Mouse (Mus musculus): Measurements from ENCODE around the gene Dock7. TPM values are rescaled to one million over a fixed set of nuclear protein-coding genes. Genes with fewer than 3 reads are reported as not detected.
"Not testable (repeated sequence)": the region's sequence is repeated elsewhere in the genome, so short reads cannot be mapped to it uniquely, and the experiment has no call there.

The Dock7 gene
- polyA plus RNA-seq, 1 experiment from 2014 or later, result 38.9 TPM

GRCm38 (mm10) chr4:99022221-99022620 is 98.5 kb downstream of the Dock7 start:
- H3K9ac ChIP-seq (ENCODE audit: low read depth, low read length), result no peak overlapping the region
- no peaks in the 10 kb centered on the region for H3K36me3 ChIP-seq (ENCODE audit: insufficient read depth, low read length)
- no peak overlapping the region for H3K27ac ChIP-seq
- WGBS, result 93% methylated on average over 8 of the region's 8 CpGs
- H3K27me3 ChIP-seq (ENCODE audit: insufficient read depth, low read length), result no peaks in the 10 kb centered on the region
- DNase-seq (ENCODE audit: low spot score) (no peak), ATAC-seq (replicated peaks; ENCODE audit: low FRiP score, low read depth) (no peak)
- no peaks in the 10 kb centered on the region for H3K9me3 ChIP-seq (replicated peaks; ENCODE audit: low read length)
- TF ChIP-seq CTCF (IDR thresholded peaks at IDR 0.05; ENCODE audit: low read depth), result no peak
- no peaks in the 10 kb centered on the region for H3K4me1 ChIP-seq (replicated peaks; ENCODE audit: insufficient read depth, low read length)
- H3K4me3 ChIP-seq (replicated peaks; ENCODE audit: low read depth, low read length), result no peak overlapping the region
- no peak overlapping the region for H3K4me2 ChIP-seq (ENCODE audit: low read length)

GRCm38 (mm10) chr4:99011039-99011438 is 109.7 kb downstream of the Dock7 start:
- ATAC-seq (replicated peaks; ENCODE audit: low FRiP score, low read depth) (no peak), DNase-seq (ENCODE audit: low spot score) (no peak)
- no peak overlapping the region for H3K9ac ChIP-seq (ENCODE audit: low read depth, low read length)
- peaks cover 23% of the 10 kb centered on the region; the same call in 1 of the 2 replicates for H3K36me3 ChIP-seq (ENCODE audit: insufficient read depth, low read length)
- H3K4me1 ChIP-seq (replicated peaks; ENCODE audit: insufficient read depth, low read length), result no peaks in the 10 kb centered on the region
- H3K4me2 ChIP-seq (ENCODE audit: low read length), result no peak overlapping the region
- WGBS, result 81% methylated on average over 4 of the region's 4 CpGs
- H3K9me3 ChIP-seq (replicated peaks; ENCODE audit: low read length), result no peaks in the 10 kb centered on the region
- H3K27ac ChIP-seq, result no peak overlapping the region
- TF ChIP-seq CTCF (IDR thresholded peaks at IDR 0.05; ENCODE audit: low read depth), result no peak
- H3K27me3 ChIP-seq (ENCODE audit: insufficient read depth, low read length), result no peaks in the 10 kb centered on the region
- H3K4me3 ChIP-seq (replicated peaks; ENCODE audit: low read depth, low read length), result no peak overlapping the region

DNA sequence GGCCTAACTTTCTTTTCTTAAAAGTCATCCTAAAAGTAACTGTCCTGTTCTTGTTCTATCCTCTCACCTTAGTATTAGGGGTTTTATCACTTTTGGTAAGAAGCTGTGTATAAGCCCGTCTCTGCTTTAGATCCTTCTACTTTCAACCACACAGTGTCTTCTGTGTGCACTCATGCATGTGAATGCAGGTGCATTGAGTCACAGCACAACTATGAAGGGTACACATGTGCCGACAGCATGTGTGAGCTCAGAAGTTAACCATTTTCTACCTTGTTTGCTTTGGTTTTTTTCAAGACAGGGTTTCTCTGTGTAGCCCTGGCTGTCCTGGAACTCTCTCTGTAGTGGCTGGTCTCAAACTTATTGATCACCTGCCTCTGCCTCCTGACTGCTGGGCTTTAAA is 114.4 kb downstream of the Dock7 start:
- Histone ChIP-seq H3K27ac (no peak overlapping the region; the same call in 1 of the 2 replicates), H3K4me2 (ENCODE audit: low read length) (no peak overlapping the region), H3K9ac (ENCODE audit: low read depth, low read length) (no peak overlapping the region), H3K4me1 (replicated peaks; ENCODE audit: insufficient read depth, low read length) (no peaks in the 10 kb centered on the region), H3K36me3 (ENCODE audit: insufficient read depth, low read length) (peaks cover 14% of the 10 kb centered on the region; the same call in 1 of the 2 replicates), H3K27me3 (ENCODE audit: insufficient read depth, low read length) (no peaks in the 10 kb centered on the region), H3K9me3 (replicated peaks; ENCODE audit: low read length) (no peaks in the 10 kb centered on the region), H3K4me3 (replicated peaks; ENCODE audit: low read depth, low read length) (no peak overlapping the region)
- no peak for TF ChIP-seq CTCF (IDR thresholded peaks at IDR 0.05; ENCODE audit: low read depth)
- DNase-seq (ENCODE audit: low spot score) (no peak), ATAC-seq (replicated peaks; ENCODE audit: low FRiP score, low read depth) (no peak)
- 61% methylated on average over 2 of the region's 2 CpGs for WGBS

GRCm38 (mm10) chr4:99005574-99005973 is 115.1 kb downstream of the Dock7 start:
- WGBS, result 80% methylated on average over 2 of the region's 2 CpGs
- Histone ChIP-seq H3K9ac (ENCODE audit: low read depth, low read length) (no peak overlapping the region), H3K9me3 (replicated peaks; ENCODE audit: low read length) (no peaks in the 10 kb centered on the region), H3K27ac (no peak overlapping the region), H3K4me1 (replicated peaks; ENCODE audit: insufficient read depth, low read length) (no peaks in the 10 kb centered on the region), H3K27me3 (ENCODE audit: insufficient read depth, low read length) (no peaks in the 10 kb centered on the region), H3K4me2 (ENCODE audit: low read length) (no peak overlapping the region), H3K4me3 (replicated peaks; ENCODE audit: low read depth, low read length) (no peak overlapping the region), H3K36me3 (ENCODE audit: insufficient read depth, low read length) (peaks cover 12% of the 10 kb centered on the region; the same call in 1 of the 2 replicates)
- DNase-seq (ENCODE audit: low spot score) (no peak), ATAC-seq (replicated peaks; ENCODE audit: low FRiP score, low read depth) (no peak)
- no peak for TF ChIP-seq CTCF (IDR thresholded peaks at IDR 0.05; ENCODE audit: low read depth)

- H3K9me3 ChIP-seq (replicated peaks; ENCODE audit: low read length), result no peaks in the 10 kb centered on the region
- no peak overlapping the region for H3K27ac ChIP-seq
- WGBS, result 85% methylated on average over 4 of the region's 4 CpGs
- no peaks in the 10 kb centered on the region for H3K4me1 ChIP-seq (replicated peaks; ENCODE audit: insufficient read depth, low read length)
- no peak for DNase-seq (ENCODE audit: low spot score)
- H3K27me3 ChIP-seq (ENCODE audit: insufficient read depth, low read length), result no peaks in the 10 kb centered on the region
- no peak for ATAC-seq (replicated peaks; ENCODE audit: low FRiP score, low read depth)
- 0 out of 2 replicates have a peak, but pooled peaks cover 10% of the 10 kb centered on the region for H3K36me3 ChIP-seq (ENCODE audit: insufficient read depth, low read length)
- H3K4me3 ChIP-seq (replicated peaks; ENCODE audit: low read depth, low read length), result no peak overlapping the region
- TF ChIP-seq CTCF (IDR thresholded peaks at IDR 0.05; ENCODE audit: low read depth), result no peak
- H3K9ac ChIP-seq (ENCODE audit: low read depth, low read length), result no peak overlapping the region
- H3K4me2 ChIP-seq (ENCODE audit: low read length), result no peak overlapping the region
These were observed 127.2 kb downstream of the Dock7 start for GRCm38 (mm10) chr4:98993491-98993890.

GRCm38 (mm10) chr4:98984701-98985100 is 136.0 kb downstream of the Dock7 start:
- H3K36me3 ChIP-seq (ENCODE audit: insufficient read depth, low read length), result peaks cover 15% of the 10 kb centered on the region; the same call in 1 of the 2 replicates
- H3K9ac ChIP-seq (ENCODE audit: low read depth, low read length), result no peak overlapping the region
- TF ChIP-seq CTCF (IDR thresholded peaks at IDR 0.05; ENCODE audit: low read depth), result no peak
- DNase-seq (ENCODE audit: low spot score) (no peak), ATAC-seq (replicated peaks; ENCODE audit: low FRiP score, low read depth) (no peak)
- H3K9me3 ChIP-seq (replicated peaks; ENCODE audit: low read length), result no peaks in the 10 kb centered on the region
- H3K27me3 ChIP-seq (ENCODE audit: insufficient read depth, low read length), result no peaks in the 10 kb centered on the region
- 88% methylated on average over 8 of the region's 8 CpGs for WGBS
- no peaks in the 10 kb centered on the region for H3K4me1 ChIP-seq (replicated peaks; ENCODE audit: insufficient read depth, low read length)
- no peak overlapping the region for H3K4me2 ChIP-seq (ENCODE audit: low read length)
- H3K4me3 ChIP-seq (replicated peaks; ENCODE audit: low read depth, low read length), result no peak overlapping the region
- H3K27ac ChIP-seq, result no peak overlapping the region

GRCm38 (mm10) chr4:98979976-98980375 is 140.7 kb downstream of the Dock7 start:
- 85% methylated on average over 3 of the region's 3 CpGs for WGBS
- H3K9ac ChIP-seq (ENCODE audit: low read depth, low read length); H3K27me3 ChIP-seq (ENCODE audit: insufficient read depth, low read length); H3K9me3 ChIP-seq (replicated peaks; ENCODE audit: low read length); ATAC-seq (replicated peaks; ENCODE audit: low FRiP score, low read depth); DNase-seq (ENCODE audit: low spot score); H3K4me2 ChIP-seq (ENCODE audit: low read length); H3K4me1 ChIP-seq (replicated peaks; ENCODE audit: insufficient read depth, low read length); H3K27ac ChIP-seq; H3K4me3 ChIP-seq (replicated peaks; ENCODE audit: low read depth, low read length): not testable (repeated sequence)
- peaks cover 12% of the 10 kb centered on the region; the same call in 1 of the 2 replicates for H3K36me3 ChIP-seq (ENCODE audit: insufficient read depth, low read length)
